Mouse (Mus musculus) megakaryocyte, embryonic 14.5 days (primary cell): Measurements from ENCODE around the gene Rpusd2.

Experiments used
- FLI1 ChIP-seq: IDR thresholded peaks from 2 replicates; pipeline ENCODE4 v1.6.1; 2012; ENCODE audit warnings: low read length, inconsistent platforms, mixed read lengths
- GATA1 ChIP-seq: IDR thresholded peaks from 3 replicates; pipeline ENCODE4 v1.6.1; 2012; ENCODE audit warnings: mixed read lengths, low read length, inconsistent platforms, borderline replicate concordance

GRCm38 (mm10) chr2:118995490-118995889 is 39.1 kb upstream of the Rpusd2 start:
- no peak for TF ChIP-seq GATA1
- TF ChIP-seq FLI1 = no peak
